Mouse (Mus musculus) granulocyte monocyte progenitor cell, adult 5-6 weeks (primary cell): ENCODE measurements around the gene Nrf1. TPM values are rescaled to one million over a fixed set of nuclear protein-coding genes. Genes with fewer than 3 reads are reported as not detected.

Source experiments
- ATAC-seq: replicated peaks from 2 replicates; pipeline ENCODE4 v1.8.0; 2016; ENCODE audit warnings: mild to moderate bottlenecking, moderate TSS enrichment, inconsistent platforms; ENCODE audit not compliant: poor library complexity, severe bottlenecking
- total RNA-seq, 2 experiments: library from RNA; stranded (forward) in 1 of 2; stranded (reverse) in 1 of 2; fragments of 200-712, 200-1000 nt in 1 of 2; fragments of >200 nt in 1 of 2; fragmentation: Nextera tagmentation in 1 of 2; gene quantifications; 2 replicates each; pipeline ENCODE4 v1.2.3; 2014 to 2017

Nrf1 gene
- total RNA-seq, 2 experiments from 2014 or later: 44.7 to 49.0 TPM

DNA sequence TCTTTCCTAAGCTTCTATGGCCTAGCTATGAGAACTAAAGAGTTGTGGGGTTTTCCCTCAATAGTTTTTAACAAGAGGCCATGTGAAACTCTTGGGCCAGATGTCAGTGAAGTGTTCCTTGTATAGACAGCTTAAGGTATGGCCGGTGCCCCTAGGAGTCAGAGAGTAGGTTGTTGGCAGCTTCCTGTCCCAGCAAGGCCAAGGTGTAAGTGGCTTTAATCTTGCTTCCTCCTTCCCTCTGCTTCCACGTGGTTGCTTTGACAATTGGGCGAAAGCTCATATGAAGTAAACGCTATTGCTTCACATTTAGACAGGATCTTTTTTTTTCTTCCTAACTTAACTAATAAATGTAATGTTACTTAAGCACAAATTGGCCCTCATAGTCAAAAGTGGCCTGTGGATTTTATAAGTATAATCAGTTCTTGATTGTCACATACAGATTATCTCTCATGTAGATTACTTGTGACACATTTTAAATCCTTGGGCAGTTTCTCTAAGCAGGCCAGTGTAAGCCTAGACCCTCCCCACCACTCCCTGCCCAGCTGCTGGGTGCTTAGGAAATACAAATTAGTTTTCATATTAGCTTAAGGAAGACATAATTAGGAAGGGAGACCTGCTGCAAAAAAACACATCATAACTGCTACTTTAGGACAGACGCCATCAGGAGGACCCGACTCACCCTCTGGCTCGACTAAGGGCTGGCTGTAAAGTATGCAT, 91.7 kb downstream of the Nrf1 start:
- peak; percentile 70 for ATAC-seq

- ATAC-seq: no peak
Observed at GRCm38 (mm10) chr6:30143263-30143662, 95.5 kb downstream of the Nrf1 start.

DNA sequence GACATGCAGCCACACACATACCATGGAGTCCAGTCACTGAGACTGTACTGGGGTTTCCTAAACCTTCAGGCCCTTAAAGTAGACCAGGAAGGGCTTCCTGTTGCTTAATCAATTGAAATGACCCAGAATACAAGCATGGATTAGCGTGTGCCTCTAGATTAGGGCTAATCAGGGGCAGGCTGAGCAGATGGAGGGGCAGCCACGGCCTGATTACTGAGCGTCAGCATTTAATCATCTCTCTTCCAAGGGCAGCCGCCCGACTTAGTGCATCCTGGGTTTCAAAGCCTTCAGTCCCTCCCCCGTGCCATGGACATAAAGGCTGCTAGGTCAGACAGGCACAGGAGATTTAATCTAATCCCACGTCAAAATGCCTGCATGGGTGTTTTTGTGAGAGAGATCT, 99.3 kb downstream of the Nrf1 start:
- ATAC-seq: no peak

- no peak for ATAC-seq
Observed at GRCm38 (mm10) chr6:30147753-30148152, 100.0 kb downstream of the Nrf1 start.

- ATAC-seq: no peak
Observed at GRCm38 (mm10) chr6:30150471-30150870, 102.7 kb downstream of the Nrf1 start.

- no peak for ATAC-seq
Observed at GRCm38 (mm10) chr6:30152163-30152562, 104.4 kb downstream of the Nrf1 start.

DNA sequence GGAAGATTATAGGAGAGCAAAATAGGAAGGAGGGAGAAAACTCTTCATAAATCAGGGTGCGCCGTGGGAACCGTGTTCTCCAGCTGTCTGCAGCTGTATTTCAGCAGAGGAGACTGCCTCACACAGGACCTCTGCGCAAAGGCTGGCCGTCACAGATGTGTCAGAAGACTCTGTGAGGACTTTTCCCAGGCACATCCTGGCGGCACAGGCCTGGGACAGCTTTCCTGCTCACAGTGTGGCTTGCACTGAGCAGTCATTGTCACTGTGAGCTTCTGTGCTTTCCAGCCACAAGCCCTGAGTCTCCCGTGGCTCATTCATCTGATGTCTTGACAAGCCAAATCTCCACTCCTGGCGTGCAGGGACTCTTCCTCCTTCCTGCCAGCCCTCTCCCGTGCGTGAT, 104.9 kb downstream of the Nrf1 start:
- ATAC-seq: no peak

GRCm38 (mm10) chr6:30153076-30153475, 105.3 kb downstream of the Nrf1 start:
- ATAC-seq: no peak

DNA sequence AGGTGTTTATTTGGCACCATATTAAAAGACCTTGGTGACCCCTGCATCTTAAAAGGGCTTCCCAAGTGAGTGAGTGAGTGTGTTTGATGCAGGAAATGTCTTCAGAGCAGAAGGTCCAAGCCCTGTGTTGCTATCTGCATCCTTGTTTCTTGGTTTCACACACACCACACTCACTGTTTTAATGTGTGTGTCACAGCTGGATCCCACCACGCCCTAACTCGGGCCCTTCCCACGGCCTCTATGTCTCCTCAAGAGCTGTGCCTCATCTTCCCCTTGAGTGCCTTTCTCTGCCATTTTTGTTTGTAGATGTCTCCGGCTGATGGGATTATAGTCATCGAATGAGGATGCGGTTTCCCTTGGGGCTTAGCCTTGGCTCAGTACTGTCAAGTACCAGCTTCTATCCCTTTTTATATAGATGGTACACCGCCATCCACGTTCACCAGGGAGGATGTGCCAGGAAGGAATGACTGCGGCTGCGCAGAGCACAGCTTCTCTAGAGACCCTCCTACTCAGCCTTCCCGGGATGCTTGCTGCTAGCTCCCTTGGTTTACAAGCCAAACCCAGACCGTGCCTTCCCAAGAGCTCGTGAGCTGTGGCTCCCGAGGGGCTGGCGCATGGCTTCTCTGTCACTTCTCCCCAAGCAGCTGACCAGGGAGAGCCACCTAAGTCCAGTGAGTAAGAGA, 106.1 kb downstream of the Nrf1 start:
- no peak for ATAC-seq

DNA sequence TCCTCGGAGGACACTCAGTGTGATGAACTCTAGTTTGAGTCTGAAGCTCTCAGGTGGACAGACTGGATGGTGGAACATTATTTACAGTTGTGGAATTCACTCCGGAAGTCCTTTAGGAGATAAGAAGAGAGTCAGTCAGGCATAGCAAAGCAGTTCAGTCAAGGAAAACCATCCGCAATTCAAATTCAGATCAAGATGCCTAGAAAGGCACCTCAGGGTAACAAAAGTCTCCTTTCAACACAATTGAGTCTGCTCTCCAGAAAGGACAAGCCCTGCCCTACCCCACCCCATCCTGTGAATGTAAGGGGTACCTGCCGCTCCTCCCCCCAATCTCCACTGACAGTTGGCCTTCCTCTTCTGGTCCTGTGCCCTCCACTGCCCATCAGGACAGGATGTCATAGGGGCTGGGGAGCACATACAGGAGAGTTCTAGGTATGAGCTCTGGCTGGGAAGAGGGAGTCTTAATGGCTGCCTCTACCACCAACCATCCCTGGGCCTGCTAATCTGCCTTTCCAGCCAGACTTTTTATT, 111.8 kb downstream of the Nrf1 start:
- no peak for ATAC-seq

DNA sequence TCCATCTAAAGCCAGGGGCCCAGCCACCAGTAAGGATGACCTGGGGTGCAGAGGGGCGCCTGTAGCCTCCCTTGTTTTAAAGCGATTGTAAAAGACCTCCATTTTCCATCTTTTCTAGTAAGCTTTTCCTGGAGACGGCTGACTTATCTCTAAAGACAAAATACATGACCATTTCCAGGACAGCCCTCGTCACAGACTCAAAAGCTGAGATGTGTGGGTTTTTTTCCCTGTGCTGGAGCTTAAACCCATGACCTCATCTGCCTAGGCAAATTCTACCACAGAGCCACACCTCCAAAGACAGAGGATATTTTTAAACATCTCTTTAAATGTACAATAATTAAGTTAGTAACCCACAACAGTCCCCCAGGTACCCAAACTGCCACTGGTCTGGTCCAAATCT, 112.6 kb downstream of the Nrf1 start:
- ATAC-seq: no peak

- ATAC-seq: no peak
Observed at GRCm38 (mm10) chr6:30161618-30162017, 113.8 kb downstream of the Nrf1 start.

GRCm38 (mm10) chr6:30162091-30162490, 114.3 kb downstream of the Nrf1 start:
- ATAC-seq: no peak

DNA sequence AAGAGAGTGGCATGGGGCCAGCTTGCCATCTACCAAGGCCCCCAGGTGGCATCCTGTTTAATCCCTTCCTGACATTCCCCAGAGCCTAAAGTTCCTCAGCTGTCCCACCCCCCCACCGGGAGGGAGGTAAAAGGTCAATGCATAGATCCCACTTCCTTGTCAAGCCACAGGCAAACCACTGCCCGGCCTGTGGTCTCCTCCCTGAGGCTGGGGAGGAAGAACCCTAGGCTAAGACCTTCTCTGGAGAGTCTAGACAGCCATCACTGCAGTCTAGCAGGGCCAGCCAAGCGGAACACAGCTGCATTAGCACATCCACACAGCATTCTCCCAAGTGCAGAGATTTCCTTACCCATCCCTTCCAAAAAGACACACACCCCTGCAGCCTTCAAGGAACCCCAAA, 118.6 kb downstream of the Nrf1 start:
- no peak; the same call in 1 of the 2 replicates for ATAC-seq

DNA sequence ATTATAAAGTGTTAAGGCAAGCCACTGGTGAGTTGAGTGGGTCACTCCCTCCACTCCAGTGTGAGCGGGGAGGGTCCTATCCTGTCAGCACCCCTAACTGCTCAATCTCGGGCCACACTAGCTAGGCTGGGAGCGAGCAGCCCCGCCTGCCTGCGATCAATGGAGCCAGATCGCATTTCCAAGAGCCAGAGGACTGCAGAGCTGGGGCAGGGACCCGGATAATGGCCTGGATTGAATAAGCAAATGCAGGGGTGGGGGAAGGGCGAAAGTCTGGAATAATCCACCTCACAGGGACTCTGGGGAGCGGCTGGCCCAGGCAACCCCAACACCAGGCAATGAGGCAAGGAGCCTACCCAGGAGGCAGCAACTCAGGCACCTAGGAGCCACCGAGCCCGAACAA, 119.4 kb downstream of the Nrf1 start:
- no peak for ATAC-seq

DNA sequence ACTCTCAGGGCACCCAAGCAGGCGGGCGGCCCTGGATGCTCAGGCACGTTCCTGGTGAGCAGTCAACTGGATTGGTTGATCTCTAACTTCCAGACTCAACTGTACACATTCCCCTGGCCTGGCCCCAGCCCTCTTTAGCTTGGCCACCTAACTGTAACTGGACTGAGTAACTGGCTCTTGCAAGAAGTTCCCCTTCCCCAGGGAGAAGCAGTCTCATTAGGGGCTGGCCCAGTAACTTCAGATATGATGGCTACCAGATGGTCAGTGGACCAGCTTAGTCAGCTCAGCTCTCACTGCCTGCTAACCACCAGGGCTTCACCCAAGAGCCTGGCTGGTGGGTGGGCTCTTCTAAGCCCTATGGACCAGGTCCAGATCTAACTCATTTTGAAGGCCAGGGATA, 120.5 kb downstream of the Nrf1 start:
- ATAC-seq: no peak

DNA sequence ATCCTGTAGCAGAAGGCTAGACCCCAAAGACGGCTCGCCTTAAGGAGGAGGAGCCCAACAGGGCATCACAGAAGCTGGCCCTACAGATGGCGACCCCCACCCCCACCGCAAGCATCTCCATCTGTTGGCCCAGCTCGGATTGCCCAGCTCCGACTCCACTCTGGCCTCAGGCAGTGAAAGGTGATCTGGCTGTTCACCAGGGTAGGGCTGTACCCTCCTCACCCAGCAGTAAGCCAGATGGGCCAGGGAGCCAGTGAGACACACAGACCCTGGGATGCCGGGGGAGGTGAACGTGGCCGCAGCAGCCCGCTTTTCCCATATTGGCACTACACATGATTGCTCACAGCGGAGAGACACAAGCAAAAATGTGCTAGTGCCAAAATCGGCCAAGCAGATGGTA, 121.4 kb downstream of the Nrf1 start:
- no peak for ATAC-seq

DNA sequence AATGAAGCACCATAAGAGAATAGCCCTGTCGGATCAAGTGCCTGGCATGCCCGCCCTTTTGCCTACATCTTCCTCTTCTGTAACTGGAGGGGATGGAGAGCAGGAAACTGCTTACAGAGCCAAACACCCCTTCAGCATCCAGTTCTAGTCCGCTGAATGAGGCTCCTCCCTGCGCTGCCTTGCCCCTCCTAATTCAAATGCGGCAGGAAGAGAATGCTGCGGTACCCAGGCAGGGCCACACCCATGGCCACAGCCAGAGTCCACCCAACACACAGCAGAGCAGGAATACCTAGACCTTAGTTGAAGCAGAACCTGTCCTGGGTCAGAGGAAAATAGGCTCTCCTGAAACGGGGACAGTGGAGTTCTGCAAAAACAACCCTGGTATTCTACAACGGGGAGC, 123.4 kb downstream of the Nrf1 start:
- ATAC-seq: no peak

- ATAC-seq: no peak
Observed at GRCm38 (mm10) chr6:30171967-30172366, 124.2 kb downstream of the Nrf1 start.

DNA sequence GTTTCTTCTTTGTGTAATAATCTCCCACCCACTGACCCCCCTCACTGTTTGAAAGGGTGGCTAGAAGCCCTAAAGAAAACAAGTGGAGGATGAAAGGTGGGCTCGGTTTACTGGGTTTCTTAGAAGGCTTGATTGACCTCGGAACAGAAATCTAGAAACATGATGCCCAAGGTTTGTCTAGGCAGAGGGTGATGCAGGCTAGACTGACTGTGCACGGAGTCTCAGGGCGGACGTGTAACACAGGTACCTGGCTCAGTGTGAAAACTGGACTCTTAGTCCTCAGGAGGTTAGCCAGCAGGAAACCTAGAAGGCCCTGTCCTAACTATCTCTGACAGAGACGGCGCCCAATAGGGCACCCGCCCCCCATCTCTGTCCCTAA, 124.6 kb downstream of the Nrf1 start:
- ATAC-seq: no peak

GRCm38 (mm10) chr6:30172820-30173550, 125.2 kb downstream of the Nrf1 start:
- ATAC-seq: peak; percentile 33
